Mouse (Mus musculus) adrenal gland, postnatal 4 days (tissue): ENCODE measurements around the gene Prph2. TPM values are rescaled to one million over a fixed set of nuclear protein-coding genes. Genes with fewer than 3 reads are reported as not detected.

Experiments used
- DNase-seq, 2 experiments: peaks; one replicate each; pipeline ENCODE4 v3.0.0; 2021 to 2022; ENCODE audit warnings: low spot score in 2 of 2, mixed read lengths in 2 of 2
- total RNA-seq, 2 experiments: library from RNA; stranded (reverse); gene quantifications; 2 replicates each; pipeline ENCODE4 v1.2.3; 2021

Prph2 gene
- total RNA-seq, 2 experiments from 2014 or later, result not detected

- DNase-seq, result no peak
Observed at GRCm38 (mm10) chr17:46963186-46963585, 52.9 kb downstream of the Prph2 start.

GRCm38 (mm10) chr17:46966892-46967291 is 56.6 kb downstream of the Prph2 start:
- DNase-seq, result no peak

- DNase-seq, result no peak
Observed at GRCm38 (mm10) chr17:46972603-46973002, 62.3 kb downstream of the Prph2 start.

Other genes starting within 250 kb of the Prph2 start
- 10 to 100 TPM; 25.2 to 26.9 TPM for gene Rrp36, start 236.1 kb upstream of the Prph2 start, total RNA-seq
- 10 to 100 TPM; 83.2 to 87.1 TPM for gene Mea1, start 231.7 kb upstream of the Prph2 start, total RNA-seq
- gene Klhdc3, start 229.5 kb upstream of the Prph2 start, total RNA-seq, result 100 to 1,000 TPM; 102 to 107 TPM
- gene Ppp2r5d, start 205.3 kb upstream of the Prph2 start, total RNA-seq, result 10 to 100 TPM; 57.7 to 60.1 TPM
- gene Pex6, start 199.0 kb upstream of the Prph2 start, total RNA-seq, result 10 to 100 TPM; 49.1 to 49.4 TPM
- 10 to 100 TPM in 1 of 2 experiments, 1 to 10 TPM in 1; 1.8 to 15.4 TPM for gene Gnmt, start 181.3 kb upstream of the Prph2 start, total RNA-seq
- gene Cnpy3, start 158.2 kb upstream of the Prph2 start, total RNA-seq, result 10 to 100 TPM; 61.5 to 63.3 TPM
- gene Ptcra, start 146.7 kb upstream of the Prph2 start, total RNA-seq, result under 1 TPM in 1 of 2 experiments, not detected in 1; 0.22 TPM
- gene 2310039H08Rik, start 137.8 kb upstream of the Prph2 start, total RNA-seq, result 10 to 100 TPM; 53.0 to 73.7 TPM
- 100 to 1,000 TPM in 1 of 2 experiments, 10 to 100 TPM in 1; 85.7 to 101 TPM for gene Rpl7l1, start 127.8 kb upstream of the Prph2 start, total RNA-seq
- gene Bicral, start 52.0 kb upstream of the Prph2 start, total RNA-seq, result 10 to 100 TPM; 21.6 to 24.8 TPM
- gene Tbcc, start 19.8 kb upstream of the Prph2 start, total RNA-seq, result 10 to 100 TPM; 26.1 to 27.4 TPM
- 10 to 100 TPM; 73.2 to 75.1 TPM for gene Ubr2, start 100.1 kb downstream of the Prph2 start, total RNA-seq